Mouse (Mus musculus): Measurements from ENCODE around the gene Smarcc2. TPM values are rescaled to one million over a fixed set of nuclear protein-coding genes. Genes with fewer than 3 reads are reported as not detected.

Gene Smarcc2
- total and polyA plus RNA-seq, 2 experiments from 2014 or later: 32.9 to 40.8 TPM

DNA sequence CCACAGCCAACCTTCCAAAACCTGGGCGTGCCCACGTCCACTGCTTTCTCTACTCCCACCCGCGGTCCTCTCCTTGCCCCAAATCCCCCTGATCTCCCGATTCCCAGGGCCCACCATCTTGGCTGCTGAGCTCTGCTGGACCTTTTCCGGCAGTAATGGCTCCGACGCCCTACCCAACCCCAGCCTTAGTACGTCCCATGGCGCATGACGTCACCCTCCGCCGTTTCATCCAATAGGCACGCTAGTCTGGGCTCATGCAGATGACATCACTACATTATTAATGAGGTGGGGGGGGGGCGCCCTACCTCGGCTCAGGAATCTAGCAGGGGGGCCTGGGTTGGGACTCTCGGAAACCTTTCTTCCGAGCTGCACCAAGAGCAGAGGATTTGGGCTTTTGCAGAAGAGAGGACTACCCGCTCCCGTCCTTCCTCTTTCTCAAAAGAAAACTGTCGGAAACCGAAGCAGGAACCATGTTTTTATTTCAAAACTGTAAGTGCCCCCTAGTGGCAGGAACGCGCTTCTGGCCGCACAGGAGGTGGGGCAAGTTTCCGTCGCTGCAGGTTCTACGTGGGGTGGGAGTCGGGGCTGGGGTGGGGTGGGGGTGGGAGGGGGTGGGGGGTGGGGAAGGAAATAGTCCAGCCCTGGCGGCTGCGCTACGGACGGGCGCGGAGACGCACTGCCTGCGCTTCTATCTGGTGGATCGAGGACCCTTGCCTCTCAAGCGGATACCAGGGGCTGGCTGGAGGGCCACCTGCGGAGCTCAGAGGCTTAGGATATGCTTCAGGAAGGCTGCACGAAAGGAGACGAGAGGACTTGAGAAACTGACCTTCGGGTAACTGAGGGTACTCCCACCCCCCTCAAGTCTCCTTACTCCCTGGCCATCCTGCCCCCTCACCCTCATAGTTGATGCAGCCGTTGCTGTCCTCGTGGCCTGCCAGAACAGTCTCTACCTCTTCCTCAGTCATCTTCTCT lies 34.9 kb downstream of the Smarcc2 start, which contains the start of gene Myl6:
Gene Myl6 (minus strand): TSS at position 451 of the 972 bp plus-strand sequence.
- ATAC-seq (ENCODE audit: insufficient read depth, low read depth) (peak; percentile 86), DNase-seq (ENCODE audit: low spot score) (peak; percentile 96)
- peak within 1 kb of the TSS; percentile 82 for H3K4me2 ChIP-seq (ENCODE audit: low read depth, low read length)
- no peaks in the 10 kb centered on the region for H3K27me3 ChIP-seq (ENCODE audit: control insufficient read depth, insufficient read depth, low read length)
- H3K36me3 ChIP-seq (replicated peaks; ENCODE audit: control insufficient read depth, insufficient read depth, low read length): peaks cover 30% of the 10 kb centered on the region
- TF ChIP-seq CTCF (IDR thresholded peaks at IDR 0.05; ENCODE audit: low read depth): peak; percentile 70
- TF ChIP-seq EP300 (IDR thresholded peaks at IDR 0.05; ENCODE audit: low read depth): peak; percentile 90
- H3K4me1 ChIP-seq (ENCODE audit: control insufficient read depth, insufficient read depth): peaks cover 42% of the 10 kb centered on the region
- under 1% methylated on average over 43 of the region's 45 CpGs for WGBS
- H3K4me3 ChIP-seq (ENCODE audit: low read depth, low read length): peak within 1 kb of the TSS; percentile 79
- no peaks in the 10 kb centered on the region for H3K9me3 ChIP-seq (replicated peaks; ENCODE audit: control insufficient read depth, low read length)
- peak within 1 kb of the TSS; percentile 95 for H3K27ac ChIP-seq (ENCODE audit: low read depth)
- H3K9ac ChIP-seq (replicated peaks; ENCODE audit: low read depth, low read length): peak within 1 kb of the TSS; percentile 83

DNA sequence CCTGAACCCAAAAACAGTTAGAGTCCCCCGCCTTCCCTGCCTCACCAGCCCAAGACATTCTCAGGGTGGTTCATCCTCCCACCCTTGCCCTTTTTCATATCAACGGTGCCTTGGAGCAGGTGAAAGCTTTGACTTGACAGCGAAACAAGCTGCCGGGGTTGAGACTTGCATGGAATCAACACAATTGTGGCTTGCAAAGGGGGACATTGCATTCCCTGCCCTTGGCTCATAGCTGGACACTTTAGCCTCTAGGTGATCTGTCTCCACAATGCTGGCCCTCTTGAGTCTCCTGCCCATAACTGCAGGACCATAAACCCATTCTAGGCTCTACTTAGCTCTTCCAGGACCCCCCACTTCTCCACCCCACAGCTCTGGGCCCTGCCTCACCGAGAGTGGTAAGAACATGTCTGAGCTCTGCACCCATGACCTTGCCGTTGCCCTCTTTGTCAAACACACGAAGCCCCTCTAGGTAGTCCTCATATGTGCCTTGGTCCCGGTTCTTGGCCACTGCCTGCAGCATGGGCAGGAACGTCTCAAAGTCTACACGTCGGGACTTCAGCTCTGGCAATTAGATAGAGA lies 35.7 kb downstream of the Smarcc2 start:
- peak overlapping the region; percentile 95 for H3K27ac ChIP-seq (ENCODE audit: low read depth)
- peak overlapping the region; percentile 83 for H3K9ac ChIP-seq (replicated peaks; ENCODE audit: low read depth, low read length)
- H3K27me3 ChIP-seq (ENCODE audit: control insufficient read depth, insufficient read depth, low read length): no peaks in the 10 kb centered on the region
- H3K4me2 ChIP-seq (ENCODE audit: low read depth, low read length): peak overlapping the region; percentile 82
- H3K9me3 ChIP-seq (replicated peaks; ENCODE audit: control insufficient read depth, low read length): no peaks in the 10 kb centered on the region
- peaks cover 22% of the 10 kb centered on the region for H3K36me3 ChIP-seq (replicated peaks; ENCODE audit: control insufficient read depth, insufficient read depth, low read length)
- TF ChIP-seq EP300 (IDR thresholded peaks at IDR 0.05; ENCODE audit: low read depth) (no peak), CTCF (IDR thresholded peaks at IDR 0.05; ENCODE audit: low read depth) (no peak)
- H3K4me1 ChIP-seq (ENCODE audit: control insufficient read depth, insufficient read depth): peaks cover 39% of the 10 kb centered on the region
- DNase-seq (ENCODE audit: low spot score): no peak
- peak overlapping the region; percentile 79 for H3K4me3 ChIP-seq (ENCODE audit: low read depth, low read length)
- WGBS: 32% methylated on average over 11 of the region's 11 CpGs
- ATAC-seq (ENCODE audit: insufficient read depth, low read depth): no peak

GRCm38 (mm10) chr10:128495270-128495669 lies 36.2 kb downstream of the Smarcc2 start:
- Histone ChIP-seq H3K36me3 (replicated peaks; ENCODE audit: control insufficient read depth, insufficient read depth, low read length) (peaks cover 17% of the 10 kb centered on the region), H3K27me3 (ENCODE audit: control insufficient read depth, insufficient read depth, low read length) (no peaks in the 10 kb centered on the region), H3K27ac (ENCODE audit: low read depth) (peak overlapping the region; percentile 95), H3K9me3 (replicated peaks; ENCODE audit: control insufficient read depth, low read length) (no peaks in the 10 kb centered on the region), H3K9ac (replicated peaks; ENCODE audit: low read depth, low read length) (peak overlapping the region; percentile 83), H3K4me1 (ENCODE audit: control insufficient read depth, insufficient read depth) (peaks cover 34% of the 10 kb centered on the region), H3K4me3 (ENCODE audit: low read depth, low read length) (peak overlapping the region; percentile 79), H3K4me2 (ENCODE audit: low read depth, low read length) (peak overlapping the region; percentile 82)
- no peak for DNase-seq (ENCODE audit: low spot score)
- TF ChIP-seq CTCF (IDR thresholded peaks at IDR 0.05; ENCODE audit: low read depth): no peak
- TF ChIP-seq EP300 (IDR thresholded peaks at IDR 0.05; ENCODE audit: low read depth): no peak
- no peak for ATAC-seq (ENCODE audit: insufficient read depth, low read depth)
- WGBS: 58% methylated on average over 2 of the region's 2 CpGs

- Histone ChIP-seq H3K9ac (replicated peaks; ENCODE audit: low read depth, low read length) (0 out of 2 replicates have a peak overlapping the region, but pooled peaks have one; percentile 4), H3K4me2 (ENCODE audit: low read depth, low read length) (no peak overlapping the region), H3K36me3 (replicated peaks; ENCODE audit: control insufficient read depth, insufficient read depth, low read length) (peaks cover 11% of the 10 kb centered on the region; the same call in 1 of the 2 replicates), H3K9me3 (replicated peaks; ENCODE audit: control insufficient read depth, low read length) (no peaks in the 10 kb centered on the region), H3K27me3 (ENCODE audit: control insufficient read depth, insufficient read depth, low read length) (no peaks in the 10 kb centered on the region), H3K4me3 (ENCODE audit: low read depth, low read length) (no peak overlapping the region), H3K4me1 (ENCODE audit: control insufficient read depth, insufficient read depth) (peaks cover 30% of the 10 kb centered on the region), H3K27ac (ENCODE audit: low read depth) (peak overlapping the region; percentile 54)
- no peak for DNase-seq (ENCODE audit: low spot score)
- no peak for TF ChIP-seq EP300 (IDR thresholded peaks at IDR 0.05; ENCODE audit: low read depth)
- no peak for TF ChIP-seq CTCF (IDR thresholded peaks at IDR 0.05; ENCODE audit: low read depth)
- 77% methylated on average over 4 of the region's 4 CpGs for WGBS
- ATAC-seq (ENCODE audit: insufficient read depth, low read depth): no peak
Observed at GRCm38 (mm10) chr10:128495903-128496302, 36.9 kb downstream of the Smarcc2 start.

- Histone ChIP-seq H3K27ac (ENCODE audit: low read depth) (peak overlapping the region; percentile 54), H3K4me2 (ENCODE audit: low read depth, low read length) (no peak overlapping the region), H3K27me3 (ENCODE audit: control insufficient read depth, insufficient read depth, low read length) (no peaks in the 10 kb centered on the region), H3K36me3 (replicated peaks; ENCODE audit: control insufficient read depth, insufficient read depth, low read length) (peaks cover 4% of the 10 kb centered on the region; the same call in 1 of the 2 replicates), H3K9me3 (replicated peaks; ENCODE audit: control insufficient read depth, low read length) (no peaks in the 10 kb centered on the region), H3K4me3 (ENCODE audit: low read depth, low read length) (no peak overlapping the region), H3K9ac (replicated peaks; ENCODE audit: low read depth, low read length) (peak overlapping the region; percentile 4; the same call in 1 of the 2 replicates), H3K4me1 (ENCODE audit: control insufficient read depth, insufficient read depth) (peaks cover 24% of the 10 kb centered on the region)
- 19% methylated on average over 6 of the region's 6 CpGs for WGBS
- DNase-seq (ENCODE audit: low spot score) (no peak), ATAC-seq (ENCODE audit: insufficient read depth, low read depth) (no peak)
- TF ChIP-seq EP300 (IDR thresholded peaks at IDR 0.05; ENCODE audit: low read depth): no peak
- no peak for TF ChIP-seq CTCF (IDR thresholded peaks at IDR 0.05; ENCODE audit: low read depth)
Observed at GRCm38 (mm10) chr10:128496509-128497077, 37.5 kb downstream of the Smarcc2 start.

All from heart, postnatal 0 days (tissue).